Mouse (Mus musculus) heart, postnatal 0 days (tissue): ENCODE measurements around the gene Rpl29. TPM values are rescaled to one million over a fixed set of nuclear protein-coding genes. Genes with fewer than 3 reads are reported as not detected.

Experiments used
- ATAC-seq: fragments of 200-750 bp; cut with Nextera tagmentation; 2 replicates; pipeline ENCODE4 v1.8.0; 2017; ENCODE audit warnings: low read depth, moderate number of reproducible peaks, moderate library complexity; ENCODE audit not compliant: insufficient read depth
- DNase-seq: peaks from one replicate; pipeline ENCODE4 v3.0.0-alpha.2; 2016; ENCODE audit warnings: low spot score
- H3K27ac ChIP-seq: fragments of 300-500 bp; sonication (generic); 2 replicates; pipeline ENCODE4 v1.5.1; 2014; ENCODE audit warnings: low read depth, mild to moderate bottlenecking
- H3K27me3 ChIP-seq: fragments of 300-500 bp; sonication (generic); 2 replicates; pipeline ENCODE4 v1.6.1; 2014; ENCODE audit warnings: low read length, mixed read lengths; ENCODE audit not compliant: control insufficient read depth, insufficient read depth
- H3K36me3 ChIP-seq: fragments of 300-500 bp; sonication (generic); replicated peaks from 2 replicates; pipeline ENCODE4 v1.6.1; 2014; ENCODE audit warnings: low read length, mixed read lengths; ENCODE audit not compliant: control insufficient read depth, insufficient read depth
- H3K4me1 ChIP-seq: fragments of 300-500 bp; sonication (generic); 2 replicates; pipeline ENCODE4 v1.6.1; 2014; ENCODE audit warnings: antibody characterized with exemption; ENCODE audit not compliant: control insufficient read depth, insufficient read depth
- H3K4me2 ChIP-seq: fragments of 300-500 bp; sonication (generic); 2 replicates; pipeline ENCODE4 v1.6.1; 2014; ENCODE audit warnings: low read depth, mild to moderate bottlenecking, low read length, moderate library complexity
- H3K4me3 ChIP-seq: fragments of 300-500 bp; sonication (generic); 2 replicates; pipeline ENCODE4 v1.5.1; 2014; ENCODE audit warnings: low read depth, low read length
- H3K9ac ChIP-seq: fragments of 300-500 bp; sonication (generic); replicated peaks from 2 replicates; pipeline ENCODE4 v1.6.1; 2014; ENCODE audit warnings: low read depth, low read length, mixed read lengths
- H3K9me3 ChIP-seq: fragments of 300-500 bp; sonication (generic); replicated peaks from 2 replicates; pipeline ENCODE4 v1.6.1; 2016; ENCODE audit warnings: low read length; ENCODE audit not compliant: control insufficient read depth
- CTCF ChIP-seq: IDR thresholded peaks from 2 replicates; pipeline ENCODE4 v1.5.1; 2016; ENCODE audit warnings: antibody characterized with exemption, control low read depth, low read depth
- EP300 ChIP-seq: IDR thresholded peaks from 2 replicates; pipeline ENCODE4 v1.6.1; 2016; ENCODE audit warnings: antibody characterized with exemption, low read depth
- WGBS: fragments of 180-500 bp; shearing (Covaris S2); extraction: QIAGEN DNeasy Blood & Tissue Kit; methylation state at CpG from one replicate; pipeline ENCODE4 v1.1.7; 2014; 5-methylcytosine and 5-hydroxymethylcytosine counted together
- polyA plus RNA-seq: library from polyadenylated mRNA; unstranded; fragments of >200 nt; fragmentation: Nextera tagmentation; extraction: Ambion mirVana; gene quantifications from 2 replicates; pipeline ENCODE4 v1.2.1, GENCODE M21; 2015
- total RNA-seq: library from RNA; depleted of rRNA; stranded (reverse); fragments of >200 nt; gene quantifications from 2 replicates; pipeline ENCODE4 v1.2.3, GENCODE M21; 2014; ENCODE audit warnings: low replicate concordance

Rpl29 gene
- total and polyA plus RNA-seq, 2 experiments from 2014 or later = 504 to 783 TPM

GRCm38 (mm10) chr9:106456325-106457162, 27.3 kb downstream of the Rpl29 start:
- Histone ChIP-seq H3K4me3 (no peak overlapping the region), H3K9me3 (no peaks in the 10 kb centered on the region), H3K27ac (peak overlapping the region; percentile 18), H3K4me1 (peaks cover 46% of the 10 kb centered on the region), H3K9ac (no peak overlapping the region; the same call in 1 of the 2 replicates), H3K36me3 (peaks cover 11% of the 10 kb centered on the region), H3K27me3 (no peaks in the 10 kb centered on the region), H3K4me2 (0 out of 2 replicates have a peak overlapping the region, but pooled peaks have one; percentile 3)
- ATAC-seq (no peak), DNase-seq (no peak)
- TF ChIP-seq CTCF = no peak
- no peak for TF ChIP-seq EP300
- 57% methylated on average over 15 of the region's 15 CpGs for WGBS

- H3K4me3 ChIP-seq = no peak overlapping the region
- no peaks in the 10 kb centered on the region for H3K9me3 ChIP-seq
- no peak for TF ChIP-seq EP300
- no peak for TF ChIP-seq CTCF
- H3K4me1 ChIP-seq = peaks cover 46% of the 10 kb centered on the region
- no peak overlapping the region for H3K4me2 ChIP-seq
- peaks cover 17% of the 10 kb centered on the region for H3K36me3 ChIP-seq
- no peak for DNase-seq
- H3K27me3 ChIP-seq = no peaks in the 10 kb centered on the region
- 54% methylated on average over 9 of the region's 9 CpGs for WGBS
- no peak for ATAC-seq
- H3K27ac ChIP-seq = peak overlapping the region; percentile 18
- no peak overlapping the region; the same call in 1 of the 2 replicates for H3K9ac ChIP-seq
Measured at GRCm38 (mm10) chr9:106457163-106457559, 27.9 kb downstream of the Rpl29 start.

GRCm38 (mm10) chr9:106457920-106458319, 28.7 kb downstream of the Rpl29 start:
- peak overlapping the region; percentile 18; the same call in 1 of the 2 replicates for H3K27ac ChIP-seq
- no peak overlapping the region for H3K9ac ChIP-seq
- TF ChIP-seq EP300 (no peak), CTCF (no peak)
- peaks cover 41% of the 10 kb centered on the region for H3K4me1 ChIP-seq
- no peak overlapping the region for H3K4me2 ChIP-seq
- peaks cover 23% of the 10 kb centered on the region for H3K36me3 ChIP-seq
- no peak overlapping the region for H3K4me3 ChIP-seq
- WGBS = 57% methylated on average over 5 of the region's 5 CpGs
- no peak for DNase-seq
- no peaks in the 10 kb centered on the region for H3K9me3 ChIP-seq
- ATAC-seq = no peak
- H3K27me3 ChIP-seq = no peaks in the 10 kb centered on the region

- peaks cover 33% of the 10 kb centered on the region for H3K36me3 ChIP-seq
- H3K27me3 ChIP-seq = no peaks in the 10 kb centered on the region
- no peak overlapping the region for H3K4me3 ChIP-seq
- no peak overlapping the region for H3K4me2 ChIP-seq
- no peak for ATAC-seq
- H3K9me3 ChIP-seq = no peaks in the 10 kb centered on the region
- TF ChIP-seq CTCF (no peak), EP300 (no peak)
- no peak overlapping the region for H3K27ac ChIP-seq
- H3K9ac ChIP-seq = no peak overlapping the region
- H3K4me1 ChIP-seq = peaks cover 32% of the 10 kb centered on the region
- no peak for DNase-seq
- 78% methylated on average over 15 of the region's 15 CpGs for WGBS
Measured at GRCm38 (mm10) chr9:106459946-106460345, 30.7 kb downstream of the Rpl29 start.

- Histone ChIP-seq H3K9ac (no peak overlapping the region), H3K4me3 (no peak overlapping the region), H3K27me3 (no peaks in the 10 kb centered on the region), H3K27ac (no peak overlapping the region), H3K36me3 (peaks cover 33% of the 10 kb centered on the region), H3K9me3 (no peaks in the 10 kb centered on the region), H3K4me2 (no peak overlapping the region), H3K4me1 (peaks cover 31% of the 10 kb centered on the region)
- DNase-seq = no peak
- 83% methylated on average over 18 of the region's 18 CpGs for WGBS
- TF ChIP-seq EP300 (no peak), CTCF (no peak)
- ATAC-seq = no peak
Measured at GRCm38 (mm10) chr9:106460401-106461025, 31.3 kb downstream of the Rpl29 start.
